Mouse (Mus musculus) adrenal gland, postnatal 4 days (tissue): ENCODE results near the gene Crocc2. TPM values are rescaled to one million over a fixed set of nuclear protein-coding genes. Genes with fewer than 3 reads are reported as not detected.
A peak's percentile ranks its signal among the peaks of the same experiment; 100 is the strongest.

Source experiments
- DNase-seq, 2 experiments: peaks; one replicate each; pipeline ENCODE4 v3.0.0; 2021 to 2022; ENCODE audit warnings: low spot score in 2 of 2, mixed read lengths in 2 of 2
- long read RNA-seq, 2 experiments: library from polyadenylated mRNA; stranded (forward); transcript quantifications; one replicate each; pipeline ENCODE4 v2.0.0; 2021
- total RNA-seq, 2 experiments: library from RNA; stranded (reverse); gene quantifications; 2 replicates each; pipeline ENCODE4 v1.2.3; 2021

Crocc2 gene
- total RNA-seq: under 1 TPM; 0.31 TPM
- long read RNA-seq, experiment 1: 0 reads
- long read RNA-seq, experiment 2: 0 reads

DNA sequence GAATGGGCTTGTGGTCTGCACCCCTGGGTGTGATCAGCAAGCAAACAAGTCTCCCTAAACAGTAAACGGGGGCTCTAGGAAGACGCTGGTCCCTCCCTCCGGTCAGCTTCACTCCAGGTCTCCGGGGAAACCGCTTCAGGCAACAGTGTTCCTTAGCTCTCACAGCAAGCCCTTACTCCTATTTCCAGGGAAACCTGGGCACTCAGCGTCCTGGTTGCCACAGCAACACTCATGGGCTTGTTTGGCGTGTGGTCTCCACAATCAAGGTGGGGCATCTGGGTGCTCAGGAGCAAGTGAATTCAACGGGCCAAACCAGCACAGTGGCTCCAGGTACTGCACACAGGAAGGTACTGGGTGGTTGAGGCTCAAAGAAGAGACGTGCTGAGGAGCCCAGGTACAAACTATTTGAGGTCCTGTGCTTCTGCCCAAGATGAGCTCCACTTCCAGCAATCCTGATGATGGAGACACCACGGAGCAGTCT, at the start of gene Crocc2:
Gene Crocc2, plus strand, starts transcription at position 431 of the 481 bp plus-strand sequence.
- DNase-seq: no peak

DNA sequence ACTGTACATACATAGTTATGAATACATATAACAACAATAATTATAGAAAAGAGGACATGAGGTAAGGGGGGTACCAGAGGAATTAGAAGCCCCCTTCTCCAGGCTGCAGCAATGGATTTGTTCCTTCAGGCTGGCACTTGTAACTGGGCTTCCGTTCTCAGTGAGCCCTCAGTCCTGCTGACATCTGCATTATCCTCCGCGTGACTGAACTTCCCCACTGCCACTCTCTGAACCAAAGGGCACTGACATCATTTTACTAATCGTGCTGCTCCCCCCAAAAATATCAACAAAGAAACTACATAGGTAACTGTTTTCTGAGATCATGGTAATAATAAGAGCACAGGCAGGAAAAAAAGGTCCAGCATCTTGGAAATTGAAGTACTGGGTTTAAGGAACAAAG, 49.7 kb upstream of the Crocc2 start:
- no peak for DNase-seq

DNA sequence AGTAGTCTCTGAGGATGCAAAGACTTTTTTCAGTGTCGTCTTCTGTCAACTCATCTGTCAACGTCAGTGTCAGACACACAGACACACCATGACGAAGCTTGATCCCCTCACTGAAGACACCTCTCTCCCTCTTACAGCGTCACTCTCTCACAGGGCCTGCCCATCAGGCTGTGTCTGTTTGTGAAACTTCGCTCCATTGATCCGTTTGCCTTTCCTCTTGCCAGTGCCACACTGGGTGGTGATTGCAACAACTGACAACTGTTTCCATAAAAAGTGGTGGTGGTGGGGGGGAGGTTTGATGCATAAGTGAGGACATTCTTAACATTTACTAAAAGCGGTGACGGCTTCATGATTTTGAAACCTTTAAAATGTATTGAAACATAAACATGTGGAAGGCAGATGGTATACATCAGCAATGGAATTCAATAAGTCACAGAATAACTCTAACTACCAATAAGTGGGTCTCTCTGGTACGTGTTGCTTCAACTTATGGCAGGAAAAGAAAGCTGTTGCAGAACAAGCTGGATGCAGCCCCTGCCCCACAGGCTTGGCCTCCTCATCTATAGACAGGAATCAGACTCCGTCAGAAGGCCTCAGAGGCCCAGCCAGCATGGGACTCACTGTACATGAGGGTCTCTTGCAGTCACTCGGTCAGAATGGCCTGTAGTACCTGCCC, 45.2 kb upstream of the Crocc2 start:
- no peak for DNase-seq

DNA sequence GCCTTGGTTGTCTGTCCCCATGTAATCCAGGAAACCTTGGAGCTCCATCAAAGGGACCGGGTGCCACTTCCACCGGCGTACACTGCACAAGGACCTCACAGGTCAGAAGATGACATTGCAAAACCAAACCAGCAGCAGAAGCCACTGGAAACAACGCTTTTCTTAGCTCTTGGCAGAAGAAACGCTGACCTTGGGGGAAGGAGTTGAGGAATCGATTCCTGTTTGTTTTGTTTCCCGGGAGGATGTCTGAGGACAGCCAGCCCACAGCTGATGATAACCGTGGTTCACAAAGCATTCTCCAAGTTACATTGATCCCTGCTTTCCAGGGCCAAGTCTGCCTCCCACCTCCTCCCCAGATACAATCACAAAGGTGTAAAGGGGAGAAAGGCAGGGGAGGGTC, 44.5 kb upstream of the Crocc2 start:
- no peak for DNase-seq

DNA sequence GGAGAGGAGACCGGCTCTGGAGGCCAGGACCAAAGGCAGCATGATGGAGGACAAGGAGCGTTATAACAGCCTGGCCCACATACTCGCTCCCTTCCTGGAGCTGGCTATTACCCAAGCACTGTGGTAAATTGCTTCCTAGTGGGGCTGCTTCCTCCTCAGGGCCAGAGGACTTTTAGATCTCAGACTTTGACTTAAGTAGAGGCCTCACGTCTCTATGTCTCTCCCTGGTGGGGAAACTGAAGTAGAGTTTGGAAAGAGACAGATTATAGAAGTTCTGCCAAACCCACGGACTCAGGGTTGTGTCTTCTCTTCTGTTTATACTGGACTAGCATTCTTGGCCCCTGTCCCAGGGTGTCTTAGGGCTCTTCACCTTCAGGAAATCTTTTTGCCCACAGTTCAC, 43.3 kb upstream of the Crocc2 start:
- no peak for DNase-seq

DNA sequence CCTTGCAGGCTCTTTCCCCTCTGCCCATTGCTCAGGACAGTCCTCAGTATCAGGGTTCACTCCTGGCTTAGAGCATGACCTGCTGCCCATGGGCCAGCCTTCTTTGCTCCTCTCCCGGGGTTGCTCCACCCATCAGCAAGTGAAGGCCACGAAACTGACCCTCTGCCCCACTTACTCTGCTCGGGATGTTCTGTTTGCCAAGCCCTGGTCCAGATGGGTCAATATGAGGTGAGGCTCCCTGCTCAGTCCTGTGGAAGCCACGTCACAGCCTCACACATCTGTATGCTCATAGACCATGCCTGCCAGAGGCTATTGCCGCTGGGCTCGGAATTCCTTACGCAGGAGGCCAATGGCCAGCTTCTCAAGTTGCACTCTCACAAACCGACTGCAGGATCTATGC, 40.3 kb upstream of the Crocc2 start:
- no peak for DNase-seq

DNA sequence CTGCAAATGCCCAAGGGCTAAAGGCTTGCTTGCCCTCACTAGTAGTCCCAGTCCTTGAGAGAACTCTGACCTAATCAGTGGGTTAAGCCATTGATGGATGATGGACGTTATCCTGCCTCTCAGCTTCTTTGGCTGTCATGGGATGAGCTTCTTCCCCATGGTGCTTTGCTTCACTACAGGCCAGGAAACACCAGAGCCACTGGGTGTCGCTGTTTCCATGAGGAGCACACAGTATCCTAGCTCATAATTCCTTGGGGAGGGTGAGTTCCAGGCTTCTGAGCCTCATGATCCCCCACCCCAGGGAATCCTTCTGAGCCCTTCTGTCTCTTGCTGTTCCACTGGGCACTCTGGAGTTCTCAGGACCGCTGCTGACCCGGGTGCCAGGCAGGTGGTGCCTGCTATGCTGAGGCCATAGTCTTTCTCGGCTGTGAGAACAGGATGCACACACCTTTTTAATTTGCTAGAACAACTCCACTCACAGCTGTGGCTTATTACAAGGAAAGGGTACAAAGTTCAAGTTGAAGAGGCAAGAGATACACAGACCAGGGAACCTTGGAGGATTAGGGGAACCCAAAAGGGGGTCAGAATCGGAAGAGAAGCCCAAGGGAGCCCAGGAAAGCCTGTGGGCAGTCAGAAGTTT, 39.7 kb upstream of the Crocc2 start:
- peak in 1 of 2 experiments; percentile 43 for DNase-seq

DNA sequence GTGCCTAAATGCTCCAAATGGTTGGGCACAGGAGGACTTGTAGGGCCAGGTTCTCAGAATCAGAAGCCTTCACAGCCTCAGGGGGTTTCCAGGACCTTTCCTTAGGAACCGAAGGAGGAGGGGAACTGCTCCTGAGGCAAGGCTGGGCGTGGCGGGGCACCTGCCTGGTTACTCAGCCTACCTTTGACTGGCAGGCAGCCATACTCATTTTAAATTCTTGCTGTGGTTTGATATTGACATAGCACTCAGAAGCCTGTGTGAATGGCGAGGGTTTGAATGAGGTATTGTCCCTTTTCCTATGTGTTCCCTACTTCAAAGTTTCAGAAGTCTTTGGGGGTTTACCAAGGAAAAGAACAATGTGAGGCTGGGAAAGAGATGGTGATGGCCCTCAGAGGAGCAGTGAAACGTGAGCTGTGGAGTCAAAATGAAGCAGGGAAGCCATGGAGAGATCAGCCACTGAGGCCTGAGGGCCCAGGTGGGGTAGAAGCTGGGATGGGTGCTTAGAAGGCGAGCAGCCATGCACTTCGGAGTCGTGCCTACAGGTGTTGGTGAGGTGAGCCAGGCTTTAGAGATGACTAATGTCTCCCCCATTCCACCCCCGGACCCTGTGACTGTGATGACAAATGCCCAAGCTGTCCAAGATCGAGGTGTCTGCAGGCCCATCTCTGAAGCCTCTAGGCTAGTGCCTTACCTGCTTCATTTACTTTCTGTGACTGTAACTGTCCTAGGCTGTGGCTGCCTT, 38.1 kb upstream of the Crocc2 start:
- DNase-seq: no peak

DNA sequence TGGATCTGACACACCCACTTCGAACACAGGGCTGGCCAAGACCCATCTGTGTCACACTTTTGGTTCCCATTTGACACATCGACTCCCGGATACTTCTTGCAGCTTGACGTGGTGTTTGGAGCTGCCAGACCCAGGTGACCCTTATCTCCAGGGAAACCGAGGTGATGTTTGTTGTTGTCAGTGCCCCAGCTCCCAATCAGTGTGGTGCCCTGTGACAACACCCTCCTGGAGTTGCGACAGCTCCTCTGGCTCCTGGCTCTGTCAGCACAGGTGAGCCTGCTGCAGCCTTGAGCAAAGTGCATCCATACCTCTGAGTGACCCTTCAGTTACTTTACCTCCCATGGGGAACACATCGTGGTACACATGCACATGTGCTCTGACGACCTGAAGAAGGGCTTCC, 35.8 kb upstream of the Crocc2 start:
- no peak for DNase-seq

DNA sequence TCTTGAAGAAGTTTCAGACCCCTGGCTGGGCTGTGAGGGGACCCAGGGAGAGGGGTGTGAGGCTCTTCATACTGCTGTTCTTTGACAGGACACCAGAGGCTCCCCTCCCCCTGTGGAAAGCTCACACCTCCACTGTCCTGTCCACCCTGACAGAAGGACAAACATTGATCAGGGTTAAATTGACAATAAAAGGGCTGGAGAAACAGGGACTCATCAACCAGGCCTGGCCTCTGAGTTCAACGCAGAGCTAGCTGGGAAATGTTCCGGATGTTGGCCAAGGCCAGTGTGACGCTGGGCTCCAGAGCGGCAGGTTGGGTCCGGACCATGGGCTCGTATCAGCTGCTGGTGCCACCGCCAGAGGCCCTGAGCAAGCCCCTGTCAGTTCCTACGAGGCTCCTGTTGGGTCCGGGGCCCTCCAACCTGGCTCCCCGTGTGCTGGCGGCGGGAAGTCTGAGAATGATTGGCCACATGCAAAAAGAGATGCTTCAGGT, 33.4 kb upstream of the Crocc2 start, which contains the start of gene Agxt:
Gene Agxt, plus strand, starts transcription at position 205 of the 491 bp plus-strand sequence.
- DNase-seq: no peak

DNA sequence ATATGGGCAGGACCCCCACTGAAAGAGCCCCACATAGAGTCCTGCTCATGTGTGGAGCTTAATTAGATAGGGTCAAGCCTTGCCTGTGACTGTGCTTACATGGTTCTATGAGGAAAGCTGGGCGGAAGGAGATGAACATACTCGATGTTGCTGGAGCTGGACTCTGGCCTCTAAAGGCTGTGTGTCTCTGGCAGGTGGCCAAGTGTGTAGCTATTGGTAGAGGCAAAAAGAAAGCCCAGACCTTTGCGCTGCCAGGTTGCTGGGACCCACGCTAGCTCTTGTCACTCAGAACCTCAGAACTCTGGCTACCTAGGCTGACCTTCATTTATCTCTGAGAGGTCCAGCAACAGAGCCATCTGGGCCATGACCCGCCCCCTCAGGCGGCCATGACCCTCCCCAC, 30.0 kb upstream of the Crocc2 start:
- no peak for DNase-seq

DNA sequence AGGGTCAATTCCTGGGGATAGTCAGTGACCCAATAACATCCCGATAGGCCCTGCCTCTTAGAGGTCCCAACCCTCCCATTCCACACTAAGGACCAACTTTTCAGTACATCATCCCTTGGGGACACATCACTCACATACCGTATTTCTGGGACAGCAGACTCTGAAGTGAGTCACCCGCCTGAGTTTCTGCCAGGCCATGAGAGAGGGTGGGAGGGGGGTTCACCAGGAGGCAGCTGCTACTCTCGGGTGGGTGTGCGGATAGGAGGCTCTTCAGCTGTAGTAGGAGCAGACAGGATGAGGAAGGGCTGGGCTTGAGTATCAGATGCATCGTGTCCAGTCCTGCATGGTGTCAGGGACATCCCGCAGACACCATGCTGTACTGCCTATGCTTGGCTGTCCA, 28.8 kb upstream of the Crocc2 start:
- no peak for DNase-seq

DNA sequence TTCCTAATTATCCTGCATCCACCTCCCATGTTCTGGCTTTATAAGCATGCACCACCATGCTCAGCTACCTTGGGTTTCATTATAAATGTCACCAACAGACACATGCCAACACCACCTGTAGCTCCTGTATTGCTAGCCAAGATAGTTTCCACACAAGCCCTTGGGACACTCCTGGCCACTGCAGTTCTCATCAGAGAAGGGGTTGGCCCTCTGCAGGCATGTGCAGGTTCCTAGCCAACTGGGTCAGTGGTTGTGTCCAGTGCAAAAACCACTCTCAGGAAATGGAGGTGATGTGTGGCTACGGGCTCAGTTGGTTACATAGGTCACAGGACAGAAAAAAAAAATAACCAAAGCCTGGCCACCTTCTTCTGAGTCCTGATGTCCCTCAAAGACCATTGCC, 25.7 kb upstream of the Crocc2 start:
- DNase-seq: no peak

DNA sequence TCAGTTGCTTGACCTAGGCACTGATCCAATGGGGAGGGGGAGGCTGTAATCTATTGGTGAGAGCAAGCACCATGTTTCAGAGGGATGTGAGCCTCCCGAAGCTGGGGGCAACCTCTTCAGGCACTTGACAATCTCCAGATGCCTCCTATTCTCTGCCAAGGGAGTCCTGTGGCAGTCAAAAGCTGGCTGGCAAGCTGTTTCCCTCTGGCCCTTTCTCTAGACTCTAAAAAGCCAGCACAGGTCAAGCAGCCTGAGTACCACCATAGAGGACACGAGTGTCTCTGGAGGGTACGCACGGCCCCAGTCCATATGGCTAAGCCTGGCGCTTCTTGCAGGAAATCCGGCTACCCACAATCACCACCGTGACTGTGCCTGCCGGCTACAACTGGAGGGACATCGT, 24.3 kb upstream of the Crocc2 start:
- DNase-seq: no peak

DNA sequence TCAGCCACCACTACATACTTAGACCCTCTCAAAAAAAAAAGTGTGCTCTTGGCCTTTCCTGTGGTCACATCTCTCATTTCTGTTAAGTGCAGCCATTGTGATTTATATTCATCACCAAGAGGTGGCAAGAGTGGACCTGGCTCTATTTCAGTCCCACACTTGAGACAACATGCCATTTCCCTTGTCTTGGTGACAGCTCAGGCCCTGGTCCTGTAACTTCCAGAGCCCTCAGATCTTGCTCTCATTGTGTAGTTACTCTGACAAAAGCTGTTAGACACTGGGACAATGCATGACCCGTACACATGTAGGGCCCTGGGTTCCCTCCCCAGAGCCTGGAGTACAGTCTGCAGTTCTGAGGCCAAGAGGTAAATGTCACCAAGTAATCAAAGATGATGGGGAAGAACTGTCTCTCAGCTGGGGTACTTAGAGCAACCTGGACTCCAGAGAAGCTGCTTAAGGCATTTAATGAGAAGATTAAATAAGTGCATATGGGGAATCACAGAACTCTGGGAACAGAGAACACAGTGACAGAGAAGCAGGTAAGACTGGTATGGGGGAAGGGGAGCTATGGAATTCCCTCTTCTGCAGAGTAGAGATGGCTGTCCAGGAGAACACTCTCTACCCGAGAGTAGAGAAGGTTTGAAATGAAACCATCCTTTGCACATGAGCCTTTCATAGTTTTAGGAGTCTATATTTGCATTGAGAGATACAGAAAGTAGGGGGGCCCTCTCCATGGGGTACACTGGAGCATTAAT, 17.4 kb upstream of the Crocc2 start:
- no peak for DNase-seq

DNA sequence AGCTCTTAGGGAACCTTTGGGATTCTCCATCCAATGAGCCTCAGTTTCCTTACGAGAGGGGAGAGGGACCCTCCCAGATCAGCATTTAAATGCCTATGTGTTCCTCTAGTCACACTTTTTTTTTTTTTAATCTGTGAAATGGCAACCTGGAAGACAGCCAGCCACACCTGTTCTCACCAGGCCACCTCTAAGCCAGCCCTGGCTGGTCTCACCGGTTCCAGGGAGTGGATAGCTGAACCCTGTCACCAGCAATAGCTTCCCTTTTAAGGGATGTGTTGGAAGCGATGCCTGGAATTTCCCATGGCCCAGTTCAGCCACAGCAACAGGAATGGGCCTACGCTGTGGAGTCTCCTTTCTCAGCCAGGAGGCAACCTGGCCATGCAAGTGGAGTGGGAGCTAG, 11.0 kb upstream of the Crocc2 start:
- DNase-seq: no peak

DNA sequence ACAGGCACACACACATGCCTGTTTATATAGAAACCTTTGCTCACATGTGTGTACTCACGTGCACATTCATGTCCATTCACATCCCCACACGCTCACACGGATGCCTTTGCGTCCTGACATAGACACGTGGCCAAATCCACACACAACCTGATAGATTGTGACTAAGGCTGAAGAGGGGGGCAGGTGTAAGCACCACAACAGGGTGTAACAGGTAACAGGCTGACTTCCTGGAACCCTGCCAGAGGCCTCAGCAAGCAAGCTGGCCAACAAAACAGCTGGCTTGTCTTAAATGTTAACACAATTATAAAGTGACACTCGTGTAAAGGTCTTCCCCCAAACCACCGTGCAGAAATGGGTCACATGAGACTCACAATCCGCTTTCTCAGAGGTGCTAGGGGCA, 9.6 kb upstream of the Crocc2 start:
- DNase-seq: no peak

DNA sequence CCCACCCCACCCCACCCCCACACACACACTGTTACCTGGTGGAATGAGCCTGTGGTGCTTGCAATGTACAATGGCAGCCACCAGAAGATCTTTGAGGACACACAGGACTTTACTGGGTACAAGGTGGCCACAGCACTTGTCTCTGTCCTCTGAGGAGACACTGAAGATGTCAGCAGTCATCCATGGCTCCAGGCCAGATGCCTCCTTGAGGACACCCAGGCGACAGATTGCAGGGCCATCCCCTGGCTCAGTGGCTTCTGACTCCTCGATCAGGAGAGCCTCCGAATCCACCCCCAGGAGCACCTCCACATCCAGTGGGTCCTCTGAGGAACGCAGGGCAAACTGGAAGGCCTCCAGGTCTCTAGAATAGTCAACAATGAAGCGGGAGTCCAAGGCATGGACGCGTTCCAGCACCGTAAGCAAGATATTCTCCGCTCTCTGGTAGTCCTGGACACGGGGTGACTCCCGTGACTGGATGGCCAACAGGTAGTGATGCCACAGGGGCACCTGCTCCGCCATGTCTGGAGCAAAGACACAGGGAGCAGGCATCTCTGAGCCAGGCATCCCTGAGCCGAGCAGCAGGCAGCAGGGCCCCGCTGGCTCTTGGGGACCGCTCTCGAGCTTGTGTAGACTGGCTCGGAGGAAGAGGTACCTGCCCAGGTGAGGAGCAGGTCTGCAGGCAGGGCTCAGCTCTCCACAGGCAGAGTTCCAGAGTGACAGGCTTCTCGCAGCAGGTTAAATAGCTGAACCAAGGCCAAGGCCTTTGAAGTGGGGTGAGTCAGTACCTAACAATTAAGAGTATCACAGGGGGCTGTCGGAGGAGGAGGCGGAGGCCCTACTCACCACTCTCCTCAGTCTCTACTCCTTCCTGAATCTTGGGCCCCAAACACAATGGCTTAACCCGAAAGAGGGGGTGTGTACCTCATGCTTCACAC, 8.7 kb upstream of the Crocc2 start:
- DNase-seq: no peak

DNA sequence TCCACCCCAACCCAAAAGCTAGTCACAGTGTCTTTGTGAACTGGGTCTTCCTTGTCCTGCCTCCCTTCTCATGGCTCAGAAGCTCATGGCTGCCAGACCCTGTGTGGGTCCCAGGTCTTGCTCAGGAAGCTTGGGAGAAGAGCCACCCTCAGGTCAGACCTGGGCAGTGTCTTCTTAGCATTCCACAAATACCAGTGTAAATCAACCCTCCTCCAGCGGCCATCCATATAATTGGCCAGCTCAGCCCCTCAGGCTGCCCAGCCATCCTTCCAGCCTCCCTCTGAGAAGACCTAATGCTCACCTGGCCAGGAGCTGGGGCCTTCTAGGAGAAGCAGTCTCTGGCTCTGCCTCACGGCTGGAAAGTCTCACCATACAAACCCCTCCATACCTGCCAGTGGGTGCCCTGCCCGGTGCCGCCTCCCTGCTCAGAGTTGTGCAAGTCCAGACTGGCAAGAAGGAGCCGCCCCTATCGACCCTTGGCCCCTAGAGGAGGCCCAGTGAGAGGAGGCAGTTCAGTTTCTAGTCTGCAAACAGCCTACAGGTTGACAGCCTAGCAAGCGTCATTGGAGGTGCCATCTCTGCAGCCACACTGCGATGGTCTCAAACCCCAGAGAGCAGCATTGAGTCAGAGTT, 7.9 kb upstream of the Crocc2 start, which contains the start of gene 2310007B03Rik:
Gene 2310007B03Rik, minus strand, starts transcription at position 448 of the 633 bp plus-strand sequence.
- no peak for DNase-seq

DNA sequence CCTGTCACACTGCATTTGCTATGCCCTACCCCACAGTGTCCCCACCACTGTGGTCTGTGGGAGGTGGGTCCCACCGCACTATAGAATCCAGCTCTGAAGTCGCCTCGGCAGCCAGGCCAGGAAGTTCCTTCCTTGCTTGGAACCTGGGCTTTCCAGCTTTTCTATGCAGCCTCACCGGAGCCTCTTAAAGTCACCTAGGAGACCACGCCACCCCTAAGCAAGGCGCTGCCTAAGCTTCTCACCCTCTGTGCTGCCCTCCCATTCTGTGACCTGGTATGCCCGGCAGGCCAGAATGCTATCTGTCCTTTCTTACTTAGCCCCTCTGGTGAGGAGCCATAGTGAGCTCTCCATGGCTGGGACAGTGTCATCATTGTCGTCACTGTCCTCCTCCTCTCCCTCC, 7.2 kb upstream of the Crocc2 start:
- no peak for DNase-seq
